Mouse (Mus musculus) myocyte (in vitro differentiated cells): Measurements from ENCODE around the gene Rbm44.

Source experiments
- E2F4 ChIP-seq: IDR thresholded peaks from one replicate; pipeline ENCODE4 v1.6.1; 2011; ENCODE audit warnings: mild to moderate bottlenecking, control low read depth, moderate library complexity; ENCODE audit not compliant: insufficient read depth
- MAX ChIP-seq: IDR thresholded peaks from one replicate; pipeline ENCODE4 v1.6.1; 2011; ENCODE audit warnings: low read depth, mild to moderate bottlenecking, control low read depth
- MYOG ChIP-seq, 3 experiments: IDR thresholded peaks; one replicate each; pipeline ENCODE4 v1.6.1; 2011; ENCODE audit warnings: control low read depth in 2 of 3, low read depth in 2 of 3, mild to moderate bottlenecking in 2 of 3; ENCODE audit not compliant: insufficient read length in 2 of 3, control insufficient read depth in 1 of 3, insufficient read depth in 1 of 3
- POLR2A ChIP-seq: IDR thresholded peaks from one replicate; pipeline ENCODE4 v1.6.1; 2011; ENCODE audit warnings: low read depth, mild to moderate bottlenecking, control low read depth, moderate library complexity; ENCODE audit not compliant: insufficient read length
- POLR2AphosphoS2 ChIP-seq: IDR thresholded peaks from one replicate; pipeline ENCODE4 v1.6.1; 2011; ENCODE audit warnings: low read depth, control low read depth; ENCODE audit not compliant: insufficient read length
- TCF12 ChIP-seq: IDR thresholded peaks from one replicate; pipeline ENCODE4 v1.6.1; 2011; ENCODE audit warnings: mild to moderate bottlenecking, control low read depth; ENCODE audit not compliant: poor library complexity, insufficient read depth, severe bottlenecking
- TCF3 ChIP-seq: IDR thresholded peaks from one replicate; pipeline ENCODE4 v1.6.1; 2011; ENCODE audit warnings: low read depth, control low read depth; ENCODE audit not compliant: insufficient read length

DNA sequence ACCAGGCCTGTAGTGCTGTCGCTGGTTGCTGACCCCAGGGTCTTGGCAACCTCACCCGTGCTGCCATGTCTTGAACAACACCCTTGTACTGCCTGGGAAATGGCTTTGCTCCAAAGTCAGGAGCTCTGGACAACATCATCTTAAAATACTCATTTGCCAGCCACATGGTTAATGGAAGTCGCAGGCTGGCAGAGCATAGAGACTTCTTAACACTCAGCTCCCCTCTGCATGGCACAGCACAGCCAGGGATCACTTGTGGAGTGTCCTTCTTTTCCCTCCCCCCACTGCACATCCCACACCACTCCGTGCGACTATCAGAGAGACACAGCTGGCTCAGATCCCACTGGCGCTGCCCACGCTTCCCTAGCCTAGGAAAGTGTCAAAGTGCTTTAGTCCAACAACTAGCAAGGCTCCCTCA is 66.7 kb downstream of the Rbm44 start:
- TF ChIP-seq E2F4 (no peak), MYOG (IDR thresholded peaks at IDR 0.05; ENCODE audit: control insufficient read depth in 1 of 3, insufficient read depth in 1 of 3, insufficient read length in 2 of 3, low read depth in 2 of 3) (no peak), POLR2AphosphoS2 (no peak), POLR2A (no peak), TCF12 (no peak), MAX (no peak), TCF3 (no peak)
